In genomic region chr10:109079773-109080172, GRCm38 (mm10) we compare ENCODE assay signal across 19 mouse cellular contexts.
DNase-seq lines count a peak whose midpoint lies in the region; ATAC-seq and TF ChIP-seq lines count a peak whose summit lies in the region.
"Had no signal": no experiment of that assay in that cellular context is flagged by ENCODE, and none has a peak within 500 bp of the region (broad histone marks: within the 10 kb centered on the region; RNA-seq: fewer than 3 reads in every experiment).

No protein-coding gene starts in this region.

- TF ChIP-seq POLR2A in brain, embryonic 14.5 days (IDR thresholded peaks at IDR 0.05; ENCODE audit: borderline replicate concordance, extremely low read depth, insufficient read depth, insufficient read length, poor library complexity, severe bottlenecking), result no peak

- peak; percentile 3 for DNase-seq in embryo, embryonic 11 days
- DNase-seq in embryo, embryonic 10 days (ENCODE audit: low spot score), result no peak
- peak; percentile 20 for DNase-seq in hindbrain, postnatal 0 days (ENCODE audit: low spot score)
- DNase-seq in hindbrain, embryonic 11.5 days (ENCODE audit: low spot score), result no peak
- DNase-seq in brain, embryonic 14.5 days (ENCODE audit: low read depth), result peak; percentile 73
- DNase-seq in liver, result no peak
- DNase-seq: adrenal gland, postnatal 10 days; B cell, adult 2 months; heart, adult 11 months; heart, postnatal 10 days; kidney, adult 18-20 months; kidney, postnatal 25 days; spleen, adult 18-20 months; thymus, adult 18-20 months had no signal

- H3K27me3 ChIP-seq in hindbrain, postnatal 0 days (ENCODE audit: insufficient read depth, low read length), result no peaks in the 10 kb centered on the region
- no peaks in the 10 kb centered on the region for H3K27me3 ChIP-seq in hindbrain, embryonic 11.5 days (ENCODE audit: control insufficient read depth, insufficient read depth, low read length)
- H3K27me3 ChIP-seq in forebrain, embryonic 16.5 days (replicated peaks; ENCODE audit: control insufficient read depth, insufficient read depth, low read length), result no peaks in the 10 kb centered on the region
- H3K27me3 ChIP-seq: limb, embryonic 12.5 days had no signal

- ATAC-seq in hindbrain, postnatal 0 days, result 0 out of 2 replicates have a peak, but pooled peaks have one; percentile 32
- ATAC-seq in hindbrain, embryonic 11.5 days (ENCODE audit: low FRiP score), result no peak
- ATAC-seq in forebrain, embryonic 16.5 days, result peak; percentile 71; the same call in 1 of the 2 replicates
- ATAC-seq: lung, postnatal 0 days had no signal

- WGBS in hindbrain, postnatal 0 days, result 37% methylated on average over 7 of the region's 7 CpGs
- 65% methylated on average over 7 of the region's 7 CpGs for WGBS in hindbrain, embryonic 11.5 days
- 5% methylated on average over 7 of the region's 7 CpGs for WGBS in forebrain, embryonic 16.5 days

- H3K4me1 ChIP-seq in hindbrain, postnatal 0 days (ENCODE audit: insufficient read depth, low read length), result no peaks in the 10 kb centered on the region
- H3K4me1 ChIP-seq in hindbrain, embryonic 11.5 days (replicated peaks; ENCODE audit: control insufficient read depth, insufficient read depth, low read length), result no peaks in the 10 kb centered on the region
- peaks cover 4% of the 10 kb centered on the region; the same call in 1 of the 2 replicates for H3K4me1 ChIP-seq in forebrain, embryonic 16.5 days (replicated peaks; ENCODE audit: control insufficient read depth, insufficient read depth, low read length)
- H3K4me1 ChIP-seq: limb, embryonic 12.5 days had no signal

- H3K4me2 ChIP-seq in hindbrain, postnatal 0 days (ENCODE audit: low read depth, low read length), result no peak overlapping the region
- no peak overlapping the region for H3K4me2 ChIP-seq in hindbrain, embryonic 11.5 days (replicated peaks; ENCODE audit: low read depth, low read length)
- no peak overlapping the region for H3K4me2 ChIP-seq in forebrain, embryonic 16.5 days (ENCODE audit: low read length)
- H3K4me2 ChIP-seq: limb, embryonic 12.5 days had no signal

- H3K9me3 ChIP-seq in hindbrain, postnatal 0 days (ENCODE audit: low read length), result no peaks in the 10 kb centered on the region
- H3K9me3 ChIP-seq in hindbrain, embryonic 11.5 days (ENCODE audit: control insufficient read depth, low read length), result no peaks in the 10 kb centered on the region
- no peaks in the 10 kb centered on the region for H3K9me3 ChIP-seq in forebrain, embryonic 16.5 days (ENCODE audit: control insufficient read depth, low read length)
- H3K9me3 ChIP-seq: limb, embryonic 12.5 days had no signal

- TF ChIP-seq CTCF in hindbrain, postnatal 0 days (IDR thresholded peaks at IDR 0.05; ENCODE audit: low read depth), result no peak
- TF ChIP-seq CTCF in brain, embryonic 14.5 days (IDR thresholded peaks at IDR 0.05; ENCODE audit: borderline replicate concordance, extremely low read depth, insufficient read depth, insufficient read length), result no peak

- H3K9ac ChIP-seq in hindbrain, postnatal 0 days (replicated peaks; ENCODE audit: low read length), result no peak overlapping the region
- no peak overlapping the region for H3K9ac ChIP-seq in hindbrain, embryonic 11.5 days (ENCODE audit: low read depth, low read length)
- H3K9ac ChIP-seq in forebrain, embryonic 16.5 days (replicated peaks; ENCODE audit: low read depth, low read length), result no peak overlapping the region; the same call in 1 of the 2 replicates
- H3K9ac ChIP-seq: limb, embryonic 12.5 days; liver, embryonic 14.5 days had no signal

- peak overlapping the region; percentile 34; the same call in 1 of the 2 replicates for H3K27ac ChIP-seq in hindbrain, postnatal 0 days
- H3K27ac ChIP-seq in hindbrain, embryonic 11.5 days (ENCODE audit: low read depth, low read length), result no peak overlapping the region
- H3K27ac ChIP-seq in forebrain, embryonic 16.5 days (ENCODE audit: low read length), result no peak overlapping the region
- H3K27ac ChIP-seq: limb, embryonic 12.5 days; liver, embryonic 14.5 days had no signal

- H3K4me3 ChIP-seq in hindbrain, postnatal 0 days (ENCODE audit: low read length), result no peak overlapping the region
- no peak overlapping the region for H3K4me3 ChIP-seq in hindbrain, embryonic 11.5 days (ENCODE audit: low read depth, low read length)
- H3K4me3 ChIP-seq in forebrain, embryonic 16.5 days (replicated peaks; ENCODE audit: low read length), result no peak overlapping the region
- H3K4me3 ChIP-seq: limb, embryonic 12.5 days; myocyte had no signal

- no peaks in the 10 kb centered on the region for H3K36me3 ChIP-seq in hindbrain, postnatal 0 days (ENCODE audit: insufficient read depth, low read length)
- H3K36me3 ChIP-seq in hindbrain, embryonic 11.5 days (ENCODE audit: control insufficient read depth, insufficient read depth, low read length), result no peaks in the 10 kb centered on the region
- no peaks in the 10 kb centered on the region for H3K36me3 ChIP-seq in forebrain, embryonic 16.5 days (ENCODE audit: control insufficient read depth, insufficient read depth)
- H3K36me3 ChIP-seq: limb, embryonic 12.5 days had no signal

Comparison
In these comparisons a context has a peak if more than half of its experiments do, and no peak if none do; other contexts are left out.
1. DNase-seq: peak in embryo, embryonic 11 days (single experiment), hindbrain, postnatal 0 days (single experiment) and brain, embryonic 14.5 days (single experiment); none in embryo, embryonic 10 days (single experiment), hindbrain, embryonic 11.5 days (single experiment) and liver (single experiment).